Mouse (Mus musculus) stomach, postnatal 0 days (tissue): ENCODE measurements at regions not wholly inside any gene's neighbourhood (a gene's known extent, or its start where the extent isn't known, plus 50 kb on each side); places are given as distances from the start of the nearest gene placed in this dataset.

Source experiments
- ATAC-seq: fragments of 200-750 bp; cut with Nextera tagmentation; 2 replicates; pipeline ENCODE4 v1.8.0; 2017; ENCODE audit not compliant: low FRiP score, low TSS enrichment
- DNase-seq: peaks from one replicate; pipeline ENCODE4 v3.0.0-alpha.2; 2016; ENCODE audit warnings: low spot score
- H3K27ac ChIP-seq: fragments of 300-500 bp; sonication (generic); replicated peaks from 2 replicates; pipeline ENCODE4 v1.5.1; 2014; ENCODE audit warnings: mild to moderate bottlenecking, control low read depth
- H3K27me3 ChIP-seq: fragments of 300-500 bp; sonication (generic); 2 replicates; pipeline ENCODE4 v1.6.1; 2014; ENCODE audit warnings: low read length; ENCODE audit not compliant: control insufficient read depth, insufficient read depth
- H3K36me3 ChIP-seq: fragments of 300-500 bp; sonication (generic); 2 replicates; pipeline ENCODE4 v1.6.1; 2014; ENCODE audit warnings: low read length, mixed read lengths; ENCODE audit not compliant: control insufficient read depth, insufficient read depth
- H3K4me1 ChIP-seq: fragments of 300-500 bp; sonication (generic); replicated peaks from 2 replicates; pipeline ENCODE4 v1.6.1; 2014; ENCODE audit warnings: antibody characterized with exemption; ENCODE audit not compliant: control insufficient read depth, insufficient read depth
- H3K4me2 ChIP-seq: fragments of 300-500 bp; sonication (generic); replicated peaks from 2 replicates; pipeline ENCODE4 v1.6.1; 2014; ENCODE audit warnings: low read depth, mild to moderate bottlenecking, control low read depth, moderate library complexity
- H3K4me3 ChIP-seq: fragments of 300-500 bp; sonication (generic); 2 replicates; pipeline ENCODE4 v1.5.1; 2014; ENCODE audit warnings: low read depth, low read length, control low read depth
- H3K9ac ChIP-seq: fragments of 300-500 bp; sonication (generic); 2 replicates; pipeline ENCODE4 v1.6.1; 2014; ENCODE audit warnings: mild to moderate bottlenecking, low read length, control low read depth, mixed read lengths
- H3K9me3 ChIP-seq: fragments of 300-500 bp; sonication (generic); 2 replicates; pipeline ENCODE4 v1.6.1; 2016; ENCODE audit warnings: low read length; ENCODE audit not compliant: control insufficient read depth
- CTCF ChIP-seq: IDR thresholded peaks from 2 replicates; pipeline ENCODE4 v1.5.1; 2016; ENCODE audit warnings: antibody characterized with exemption, low read depth, mild to moderate bottlenecking, moderate library complexity
- EP300 ChIP-seq: optimal IDR thresholded peaks from 2 replicates; pipeline ENCODE3; 2016; ENCODE audit warnings: antibody characterized with exemption
- WGBS: fragments of 180-500 bp; shearing (Covaris S2); extraction: QIAGEN DNeasy Blood & Tissue Kit; methylation state at CpG from one replicate; pipeline ENCODE4 v1.1.7; 2014; 5-methylcytosine and 5-hydroxymethylcytosine counted together

- Histone ChIP-seq H3K9me3 (no peaks in the 10 kb centered on the region), H3K4me2 (no peak overlapping the region), H3K4me3 (no peak overlapping the region), H3K9ac (no peak overlapping the region), H3K36me3 (no peaks in the 10 kb centered on the region), H3K4me1 (no peaks in the 10 kb centered on the region), H3K27ac (no peak overlapping the region; the same call in 1 of the 2 replicates), H3K27me3 (no peaks in the 10 kb centered on the region)
- 45% methylated on average over 19 of the region's 19 CpGs for WGBS
- DNase-seq: peak; percentile 29
- ATAC-seq: 0 out of 2 replicates have a peak, but pooled peaks have one; percentile 54
- TF ChIP-seq EP300: no peak
- TF ChIP-seq CTCF: no peak
These were observed 293.6 kb downstream of the H2al1j start for GRCm38 (mm10) chrX:11621045-11621763.

DNA sequence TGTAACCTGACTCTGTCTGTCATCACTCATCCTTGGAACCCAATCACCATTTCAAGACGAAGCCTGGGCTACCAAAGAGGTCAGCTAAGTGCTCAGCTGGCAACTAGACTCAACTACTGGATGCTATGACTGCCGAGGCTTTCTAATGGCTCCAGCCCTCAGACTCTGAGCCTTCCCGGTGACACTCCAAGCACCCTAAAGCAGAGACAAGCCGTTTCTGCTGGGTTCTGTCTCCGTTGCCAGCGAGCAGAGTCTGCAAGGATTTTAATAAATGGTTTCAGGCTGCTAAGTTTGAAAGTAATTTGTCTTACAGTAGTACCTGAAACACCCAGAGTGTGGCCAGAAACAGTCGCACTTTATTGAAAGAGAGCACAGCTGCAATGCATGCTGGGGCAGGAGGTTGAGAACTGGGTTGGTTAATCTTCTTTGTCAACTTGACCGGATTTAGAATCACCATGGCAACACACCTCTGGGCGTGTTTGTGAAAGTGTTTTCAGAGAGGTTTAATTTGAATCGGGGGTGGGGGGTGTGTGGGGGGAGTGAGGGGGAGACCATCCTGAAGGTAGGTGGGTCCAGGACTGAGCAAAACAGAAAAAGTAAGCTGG, 298.8 kb downstream of the H2al1j start:
- no peaks in the 10 kb centered on the region for H3K27me3 ChIP-seq
- H3K4me1 ChIP-seq: no peaks in the 10 kb centered on the region
- DNase-seq: no peak
- 50% methylated on average over 10 of the region's 10 CpGs for WGBS
- no peak overlapping the region for H3K27ac ChIP-seq
- TF ChIP-seq EP300 (no peak), CTCF (no peak)
- H3K36me3 ChIP-seq: no peaks in the 10 kb centered on the region
- ATAC-seq: no peak
- H3K9ac ChIP-seq: no peak overlapping the region
- H3K4me2 ChIP-seq: no peak overlapping the region
- no peaks in the 10 kb centered on the region for H3K9me3 ChIP-seq
- H3K4me3 ChIP-seq: no peak overlapping the region

GRCm38 (mm10) chrX:11629362-11629761, 301.7 kb downstream of the H2al1j start:
- Histone ChIP-seq H3K27ac (no peak overlapping the region), H3K4me3 (no peak overlapping the region), H3K9me3 (no peaks in the 10 kb centered on the region), H3K4me1 (no peaks in the 10 kb centered on the region), H3K36me3 (no peaks in the 10 kb centered on the region), H3K4me2 (no peak overlapping the region), H3K9ac (no peak overlapping the region), H3K27me3 (no peaks in the 10 kb centered on the region)
- whole genome bisulfite sequencing: 60% methylated on average over 2 of the region's 2 CpGs
- ATAC-seq (no peak), DNase-seq (no peak)
- TF ChIP-seq CTCF (no peak), EP300 (no peak)

DNA sequence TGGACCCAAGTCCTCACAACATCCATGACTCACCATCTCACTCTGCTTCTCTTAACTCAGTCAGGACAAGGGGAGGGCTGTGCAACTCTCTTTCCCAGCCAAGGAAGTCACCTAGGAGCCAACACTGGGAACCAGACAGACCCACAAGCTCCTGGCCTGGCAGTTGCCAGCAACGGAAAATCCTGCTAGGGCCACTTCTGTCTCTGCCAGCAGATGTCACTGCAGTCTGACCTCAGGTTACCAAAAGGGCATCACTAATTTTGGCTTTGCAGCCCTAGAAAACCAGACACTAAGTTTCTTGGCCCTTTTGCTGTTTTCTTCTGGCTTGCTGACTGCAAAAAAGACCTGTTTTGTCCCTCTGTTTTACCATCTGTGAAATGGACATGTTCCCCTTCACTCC, 302.3 kb downstream of the H2al1j start:
- no peak overlapping the region for H3K4me3 ChIP-seq
- H3K4me2 ChIP-seq: no peak overlapping the region
- no peaks in the 10 kb centered on the region for H3K9me3 ChIP-seq
- ATAC-seq (no peak), DNase-seq (peak; percentile 25)
- WGBS: 36% methylated on average over 1 of the region's 1 CpGs
- H3K27me3 ChIP-seq: no peaks in the 10 kb centered on the region
- TF ChIP-seq CTCF: peak; percentile 67
- TF ChIP-seq EP300: no peak
- no peak overlapping the region for H3K27ac ChIP-seq
- H3K36me3 ChIP-seq: no peaks in the 10 kb centered on the region
- no peaks in the 10 kb centered on the region for H3K4me1 ChIP-seq
- no peak overlapping the region for H3K9ac ChIP-seq

GRCm38 (mm10) chrX:11631186-11631913, 303.7 kb downstream of the H2al1j start:
- ATAC-seq (no peak), DNase-seq (peak; percentile 17)
- Histone ChIP-seq H3K27ac (no peak overlapping the region), H3K4me1 (no peaks in the 10 kb centered on the region), H3K4me2 (peak overlapping the region; percentile 4), H3K9ac (no peak overlapping the region), H3K36me3 (no peaks in the 10 kb centered on the region), H3K9me3 (no peaks in the 10 kb centered on the region), H3K4me3 (no peak overlapping the region), H3K27me3 (no peaks in the 10 kb centered on the region)
- TF ChIP-seq CTCF (no peak), EP300 (no peak)
- WGBS: 19% methylated on average over 14 of the region's 14 CpGs

GRCm38 (mm10) chrX:11632011-11632410, 304.4 kb downstream of the H2al1j start:
- Histone ChIP-seq H3K4me1 (no peaks in the 10 kb centered on the region), H3K27me3 (no peaks in the 10 kb centered on the region), H3K9me3 (no peaks in the 10 kb centered on the region), H3K36me3 (no peaks in the 10 kb centered on the region), H3K4me2 (peak overlapping the region; percentile 4), H3K4me3 (no peak overlapping the region), H3K9ac (no peak overlapping the region), H3K27ac (no peak overlapping the region)
- DNase-seq: no peak
- 22% methylated on average over 14 of the region's 14 CpGs for WGBS
- TF ChIP-seq EP300: no peak
- TF ChIP-seq CTCF: no peak
- no peak for ATAC-seq
